Mouse (Mus musculus) thymus, adult 2 months (tissue): ENCODE data around the gene Auts2. TPM values are rescaled to one million over a fixed set of nuclear protein-coding genes. Genes with fewer than 3 reads are reported as not detected.

ENCODE experiments used
- DNase-seq: peaks from one replicate; pipeline ENCODE4 v3.0.0; 2021
- H3K27ac ChIP-seq: fragments of 200-500 bp; 2 replicates; pipeline ENCODE4 v1.5.1; 2012; ENCODE audit warnings: low read length, control low read depth; ENCODE audit not compliant: control insufficient read depth, insufficient read depth
- H3K27me3 ChIP-seq: fragments of 200-500 bp; 2 replicates; pipeline ENCODE4 v1.6.1; 2012; ENCODE audit warnings: mild to moderate bottlenecking, low read length, moderate library complexity, mixed read lengths; ENCODE audit not compliant: control insufficient read depth, insufficient read depth
- H3K36me3 ChIP-seq: fragments of 200-500 bp; 2 replicates; pipeline ENCODE4 v1.6.1; 2012; ENCODE audit warnings: mild to moderate bottlenecking, low read length, moderate library complexity; ENCODE audit not compliant: control insufficient read depth, insufficient read depth
- H3K4me1 ChIP-seq: fragments of 200-500 bp; replicated peaks from 2 replicates; pipeline ENCODE4 v1.6.1; 2012; ENCODE audit warnings: low read length; ENCODE audit not compliant: control insufficient read depth, insufficient read depth
- H3K4me3 ChIP-seq: fragments of 200-500 bp; 2 replicates; pipeline ENCODE4 v1.5.1; 2012; ENCODE audit warnings: mild to moderate bottlenecking, low read length, control low read depth, moderate library complexity; ENCODE audit not compliant: control insufficient read depth, insufficient read depth
- CTCF ChIP-seq: fragments of 200-500 bp; IDR thresholded peaks from 2 replicates; pipeline ENCODE4 v1.5.1; 2012; ENCODE audit warnings: mild to moderate bottlenecking, control low read depth, low read length, moderate library complexity, borderline replicate concordance; ENCODE audit not compliant: control insufficient read depth, poor library complexity, insufficient read depth; ENCODE audit errors: extremely low read depth
- POLR2A ChIP-seq: fragments of 200-500 bp; IDR thresholded peaks from 2 replicates; pipeline ENCODE4 v1.6.1; 2012; ENCODE audit warnings: mild to moderate bottlenecking, low read length, control low read depth, moderate library complexity; ENCODE audit not compliant: control insufficient read depth, poor library complexity, insufficient read depth; ENCODE audit errors: extremely low read depth
- WGBS: fragments of 180-500 bp; shearing (Covaris S2); methylation state at CpG from one replicate; pipeline ENCODE4 v1.1.7; 2018; 5-methylcytosine and 5-hydroxymethylcytosine counted together
- polyA plus RNA-seq: library from polyadenylated mRNA; depleted of rRNA; stranded (reverse); fragments of >200 nt; gene quantifications from 2 replicates; pipeline ENCODE4 v1.2.3, GENCODE M21; 2012

Gene Auts2
- polyA plus RNA-seq, 1 experiment = 4.9 TPM

DNA sequence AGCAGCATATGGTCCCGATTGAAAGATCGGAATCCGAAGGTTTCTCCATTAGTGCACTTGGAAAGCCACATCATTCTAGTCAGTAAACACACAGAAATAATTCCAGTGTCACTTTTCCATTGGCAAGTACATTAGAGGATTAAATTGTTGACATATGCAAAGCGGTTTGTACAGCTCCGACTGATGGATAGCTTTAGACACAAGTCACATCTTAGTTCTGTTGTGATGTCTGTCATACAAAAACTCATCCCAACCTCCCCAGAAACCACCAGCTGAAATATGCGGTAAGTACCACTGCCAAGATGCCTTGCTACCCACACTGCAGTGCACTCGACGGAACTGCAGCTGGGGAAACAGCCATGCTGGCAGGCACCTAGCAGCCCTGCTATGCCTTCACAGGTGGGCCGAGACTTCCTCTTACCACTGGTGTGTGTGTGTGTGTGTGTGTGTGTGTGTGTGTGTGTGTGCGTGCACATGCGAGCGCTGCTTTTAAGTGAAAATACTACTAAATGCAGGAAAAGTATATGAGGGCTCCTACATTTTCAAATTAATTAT is 322.7 kb downstream of the Auts2 start:
- Histone ChIP-seq H3K27me3 (no peaks in the 10 kb centered on the region), H3K4me1 (peaks cover 5% of the 10 kb centered on the region), H3K4me3 (no peak overlapping the region), H3K36me3 (no peaks in the 10 kb centered on the region), H3K27ac (no peak overlapping the region)
- 36% methylated on average over 12 of the region's 12 CpGs for WGBS
- DNase-seq = peak; percentile 30
- no peak for TF ChIP-seq POLR2A
- TF ChIP-seq CTCF = no peak

DNA sequence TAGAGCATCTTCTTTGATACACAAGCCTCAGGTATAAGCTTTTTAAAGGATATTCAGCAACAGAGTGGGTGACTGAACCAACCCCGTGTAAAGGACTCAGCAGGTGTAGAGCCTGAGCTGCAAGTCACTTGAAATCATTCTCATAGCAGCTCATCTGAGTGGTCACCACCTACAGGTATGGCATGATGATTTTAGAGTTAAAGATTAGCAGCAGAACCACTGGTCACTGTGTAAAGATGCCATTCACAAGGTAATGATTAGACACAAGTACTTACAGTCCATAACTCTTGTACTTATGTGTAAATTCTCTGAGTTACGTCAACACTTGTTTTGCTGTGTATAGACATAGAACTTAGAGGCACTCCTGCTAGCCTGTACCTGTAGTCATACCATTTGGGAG is 327.0 kb downstream of the Auts2 start:
- no peaks in the 10 kb centered on the region for H3K27me3 ChIP-seq
- no peak overlapping the region for H3K27ac ChIP-seq
- no peak for DNase-seq
- WGBS = 96% methylated on average over 2 of the region's 2 CpGs
- H3K4me3 ChIP-seq = no peak overlapping the region
- H3K36me3 ChIP-seq = no peaks in the 10 kb centered on the region
- peaks cover 4% of the 10 kb centered on the region for H3K4me1 ChIP-seq
- TF ChIP-seq CTCF (no peak), POLR2A (no peak)

DNA sequence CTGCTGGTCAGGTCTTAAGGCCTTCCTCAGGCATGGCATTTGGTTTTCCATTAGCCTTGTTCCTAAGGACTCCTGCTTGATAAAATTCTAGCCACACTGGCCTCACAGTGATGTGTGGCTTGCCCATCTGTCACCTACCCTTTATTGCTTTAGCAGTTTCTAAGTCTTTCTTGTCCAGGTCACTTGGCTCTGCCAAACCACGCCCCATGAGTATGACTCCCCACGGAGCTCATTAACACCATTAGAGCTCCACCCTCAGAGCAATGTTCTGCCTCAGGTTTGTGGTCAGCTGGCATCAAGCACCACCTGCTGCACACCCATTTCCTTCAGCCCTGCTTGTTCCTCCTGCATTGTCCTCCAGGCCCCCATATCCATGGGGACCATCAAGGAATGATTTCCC is 330.7 kb downstream of the Auts2 start:
- Histone ChIP-seq H3K36me3 (no peaks in the 10 kb centered on the region), H3K27ac (no peak overlapping the region), H3K4me3 (no peak overlapping the region), H3K27me3 (no peaks in the 10 kb centered on the region), H3K4me1 (peaks cover 3% of the 10 kb centered on the region)
- no peak for DNase-seq
- TF ChIP-seq CTCF = no peak
- no peak for TF ChIP-seq POLR2A
- 48% methylated on average over 2 of the region's 2 CpGs for WGBS

DNA sequence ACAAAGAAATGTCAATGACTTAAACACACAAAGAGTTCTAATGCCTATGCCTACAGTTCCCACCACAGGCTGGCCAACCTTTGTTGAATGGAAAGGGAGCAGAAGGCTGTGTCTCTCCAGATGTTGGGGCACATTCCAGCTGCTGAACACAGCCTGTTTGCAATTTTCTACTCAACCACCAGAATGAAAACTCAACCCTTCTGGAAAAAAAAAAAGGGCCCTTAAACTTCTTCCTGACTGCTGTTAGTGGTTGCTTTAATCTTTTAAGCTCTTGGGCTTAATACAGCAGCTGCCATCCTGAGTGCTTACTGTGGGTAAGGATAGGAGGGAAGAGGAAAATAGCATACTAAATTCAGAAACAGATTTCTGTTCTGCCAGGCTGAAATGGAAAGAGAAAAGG is 333.4 kb downstream of the Auts2 start:
- no peak for DNase-seq
- Histone ChIP-seq H3K4me1 (peaks cover 3% of the 10 kb centered on the region), H3K36me3 (no peaks in the 10 kb centered on the region), H3K27me3 (no peaks in the 10 kb centered on the region), H3K27ac (no peak overlapping the region), H3K4me3 (no peak overlapping the region)
- TF ChIP-seq CTCF = no peak
- no peak for TF ChIP-seq POLR2A

DNA sequence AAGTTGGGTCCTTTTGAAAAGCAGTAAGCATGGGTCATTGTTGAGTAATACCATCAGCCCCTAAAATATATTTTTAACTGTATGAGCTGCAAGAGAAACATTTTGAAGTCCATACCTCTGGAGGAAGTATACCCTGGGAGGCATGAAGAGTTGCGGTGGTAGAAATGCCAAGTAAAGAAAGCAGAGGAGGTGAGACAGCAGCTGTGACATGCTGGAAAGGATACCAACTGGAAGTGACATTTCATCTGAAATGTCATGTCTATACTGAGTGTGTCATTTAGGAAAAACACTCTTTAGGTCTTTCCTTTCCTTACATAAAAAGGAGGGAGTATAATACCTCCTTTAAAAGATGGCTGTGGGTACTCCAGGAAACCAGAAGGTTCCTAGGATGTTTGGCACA is 336.9 kb downstream of the Auts2 start:
- no peak for TF ChIP-seq CTCF
- TF ChIP-seq POLR2A = no peak
- no peak for DNase-seq
- Histone ChIP-seq H3K4me3 (no peak overlapping the region), H3K27me3 (no peaks in the 10 kb centered on the region), H3K36me3 (no peaks in the 10 kb centered on the region), H3K27ac (no peak overlapping the region), H3K4me1 (peaks cover 3% of the 10 kb centered on the region)
- 100% methylated on average over 1 of the region's 1 CpGs for WGBS

DNA sequence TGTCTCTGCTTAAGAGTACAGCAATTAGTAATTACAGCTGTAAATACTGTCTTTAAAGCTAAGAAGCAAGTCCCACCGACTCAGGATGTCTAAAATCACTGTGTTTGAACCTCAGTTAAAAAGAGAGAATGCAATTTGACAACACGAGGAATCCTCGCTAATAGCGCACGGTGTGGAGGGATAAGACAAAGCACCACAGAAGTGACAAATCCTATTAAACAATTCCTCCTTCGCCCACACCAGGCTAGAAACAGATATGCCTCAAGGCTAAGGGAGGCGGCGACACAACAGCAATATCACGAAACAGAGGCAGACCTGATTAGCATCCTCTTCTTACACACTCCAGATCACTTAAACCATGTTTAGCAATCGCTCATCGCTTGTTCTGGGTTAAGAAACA is 339.3 kb downstream of the Auts2 start:
- H3K36me3 ChIP-seq = no peaks in the 10 kb centered on the region
- no peaks in the 10 kb centered on the region for H3K4me1 ChIP-seq
- DNase-seq = no peak
- no peak overlapping the region for H3K27ac ChIP-seq
- no peaks in the 10 kb centered on the region for H3K27me3 ChIP-seq
- TF ChIP-seq POLR2A (no peak), CTCF (no peak)
- WGBS = 96% methylated on average over 11 of the region's 11 CpGs
- H3K4me3 ChIP-seq = no peak overlapping the region

DNA sequence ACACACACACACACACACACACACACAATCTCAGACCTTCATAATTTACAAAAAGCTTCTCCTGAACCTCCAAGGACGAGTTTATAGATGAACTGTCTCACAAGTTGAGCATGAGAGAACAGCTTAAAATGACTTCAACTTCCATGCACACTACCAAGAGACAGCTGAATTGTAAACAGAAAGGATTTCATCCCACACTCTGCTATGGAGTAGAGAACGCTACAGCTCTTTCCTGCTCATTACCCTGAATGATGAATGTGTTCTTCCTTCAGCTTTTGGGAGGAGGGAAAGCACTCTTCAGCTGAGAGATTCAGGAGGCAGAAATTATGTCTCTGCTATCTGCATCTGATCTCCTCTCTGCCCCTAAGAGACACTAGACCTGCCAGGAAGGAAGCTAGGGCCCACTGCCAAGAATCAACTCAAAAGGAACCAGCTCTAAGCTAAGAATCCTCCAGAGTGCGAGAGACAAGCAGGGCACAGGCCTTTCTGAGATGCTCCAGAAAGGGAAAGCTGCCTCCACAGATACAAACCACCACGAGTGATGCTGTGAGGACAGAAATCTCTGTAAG is 342.0 kb downstream of the Auts2 start:
- Histone ChIP-seq H3K27ac (no peak overlapping the region), H3K27me3 (no peaks in the 10 kb centered on the region), H3K4me1 (no peaks in the 10 kb centered on the region), H3K36me3 (no peaks in the 10 kb centered on the region), H3K4me3 (no peak overlapping the region)
- TF ChIP-seq CTCF = no peak
- no peak for TF ChIP-seq POLR2A
- DNase-seq = no peak
- WGBS = 40% methylated on average over 4 of the region's 4 CpGs
